Mouse (Mus musculus) MEL (cell line): ENCODE measurements around the gene Rnf144b. TPM values are rescaled to one million over a fixed set of nuclear protein-coding genes. Genes with fewer than 3 reads are reported as not detected.

Experiments
- DNase-seq: peaks from one replicate; pipeline ENCODE4 v3.0.0; 2011; ENCODE audit warnings: low read depth, low spot score
- H3K27ac ChIP-seq: 2 replicates; pipeline ENCODE4 v1.5.1; 2012; ENCODE audit warnings: low read depth, mild to moderate bottlenecking, control low read depth, low read length, moderate library complexity; ENCODE audit not compliant: control insufficient read depth
- H3K27me3 ChIP-seq, 2 experiments: fragments of 150-350 bp in 1 of 2; sonication (generic) in 1 of 2; 2 replicates each; pipeline ENCODE4 v1.6.1; 2012; ENCODE audit warnings: low read length in 2 of 2, mild to moderate bottlenecking in 2 of 2, improper control_type of control experiment in 1 of 2, moderate library complexity in 1 of 2; ENCODE audit not compliant: insufficient read depth in 2 of 2, control insufficient read depth in 1 of 2
- H3K36me3 ChIP-seq, 2 experiments: 2 replicates each; pipeline ENCODE4 v1.6.1; 2012 to 2014; ENCODE audit warnings: low read length in 2 of 2, improper control_type of control experiment in 1 of 2, inconsistent platforms in 1 of 2, mild to moderate bottlenecking in 1 of 2; ENCODE audit not compliant: insufficient read depth in 2 of 2, control insufficient read depth in 1 of 2
- H3K4me1 ChIP-seq, 2 experiments: fragments of 150-350 bp in 1 of 2; sonication (generic) in 1 of 2; 2 replicates each; pipeline ENCODE4 v1.6.1; 2012; ENCODE audit warnings: low read length in 2 of 2, improper control_type of control experiment in 1 of 2, mild to moderate bottlenecking in 1 of 2; ENCODE audit not compliant: insufficient read depth in 2 of 2, control insufficient read depth in 1 of 2
- H3K4me3 ChIP-seq, 2 experiments: fragments of 150-350 bp in 1 of 2; sonication (generic) in 1 of 2; 2 replicates each; pipeline ENCODE4 v1.5.1; 2012; ENCODE audit warnings: low read depth in 2 of 2, low read length in 2 of 2, mild to moderate bottlenecking in 2 of 2, moderate library complexity in 2 of 2, control low read depth in 1 of 2, improper control_type of control experiment in 1 of 2; ENCODE audit not compliant: control insufficient read depth in 1 of 2, insufficient read depth in 1 of 2
- H3K79me2 ChIP-seq: 2 replicates; pipeline ENCODE4 v1.6.1; 2012; ENCODE audit warnings: mild to moderate bottlenecking, low read length, moderate library complexity; ENCODE audit not compliant: control insufficient read depth, poor library complexity, insufficient read depth
- H3K9ac ChIP-seq: 2 replicates; pipeline ENCODE4 v1.6.1; 2012; ENCODE audit warnings: low read depth, mild to moderate bottlenecking, control low read depth, low read length, moderate library complexity; ENCODE audit not compliant: control insufficient read depth, poor library complexity, severe bottlenecking
- H3K9me3 ChIP-seq: fragments of 150-350 bp; sonication (generic); replicated peaks from 2 replicates; pipeline ENCODE4 v1.6.1; 2012; ENCODE audit warnings: mild to moderate bottlenecking, low read length, improper control_type of control experiment, moderate library complexity; ENCODE audit not compliant: insufficient read depth
- BHLHE40 ChIP-seq: IDR thresholded peaks from 2 replicates; pipeline ENCODE4 v1.6.1; 2012; ENCODE audit warnings: low read depth, mild to moderate bottlenecking, inconsistent platforms, low read length, improper control_type of control experiment, borderline replicate concordance
- CHD1 ChIP-seq: IDR thresholded peaks from 2 replicates; pipeline ENCODE4 v1.6.1; 2012; ENCODE audit warnings: low read depth, mild to moderate bottlenecking, inconsistent platforms, low read length, improper control_type of control experiment
- CTCF ChIP-seq, 3 experiments: IDR thresholded peaks in 2 of 3; conservative IDR thresholded peaks in 1 of 3; 2 replicates each; pipeline ENCODE4 v1.5.1; 2011 to 2012; ENCODE audit warnings: low read length in 3 of 3, low read depth in 2 of 3, mild to moderate bottlenecking in 2 of 3, improper control_type of control experiment in 1 of 3, inconsistent platforms in 1 of 3, mixed read lengths in 1 of 3, moderate library complexity in 1 of 3; ENCODE audit not compliant: control insufficient read depth in 1 of 3, insufficient read depth in 1 of 3, poor library complexity in 1 of 3, severe bottlenecking in 1 of 3
- ETS1 ChIP-seq: IDR thresholded peaks from 2 replicates; pipeline ENCODE4 v1.6.1; 2012; ENCODE audit warnings: low read depth, mild to moderate bottlenecking, inconsistent platforms, low read length, improper control_type of control experiment, moderate library complexity
- GABPA ChIP-seq: IDR thresholded peaks from 2 replicates; pipeline ENCODE4 v1.6.1; 2012; ENCODE audit warnings: low read depth, mild to moderate bottlenecking, inconsistent platforms, low read length, improper control_type of control experiment, moderate library complexity
- HCFC1 ChIP-seq: IDR thresholded peaks from 2 replicates; pipeline ENCODE4 v1.6.1; 2012; ENCODE audit warnings: low read depth, mild to moderate bottlenecking, inconsistent platforms, low read length, improper control_type of control experiment, moderate library complexity
- KAT2A ChIP-seq: conservative IDR thresholded peaks from 2 replicates; pipeline ENCODE4 v1.6.1; 2012; ENCODE audit warnings: low read depth, low read length, improper control_type of control experiment, inconsistent platforms
- MAFK ChIP-seq: IDR thresholded peaks from 2 replicates; pipeline ENCODE4 v1.6.1; 2011; ENCODE audit warnings: low read depth, mild to moderate bottlenecking, low read length, improper control_type of control experiment, borderline replicate concordance
- MAZ ChIP-seq: IDR thresholded peaks from 2 replicates; pipeline ENCODE4 v1.6.1; 2012; ENCODE audit warnings: low read depth, mild to moderate bottlenecking, inconsistent platforms, low read length, improper control_type of control experiment
- MYC ChIP-seq: IDR thresholded peaks from 2 replicates; pipeline ENCODE4 v1.6.1; 2011; ENCODE audit warnings: low read depth, mild to moderate bottlenecking, low read length, improper control_type of control experiment, moderate library complexity
- NRF1 ChIP-seq: IDR thresholded peaks from 2 replicates; pipeline ENCODE4 v1.6.1; 2014; ENCODE audit warnings: low read depth, mild to moderate bottlenecking, inconsistent platforms, low read length, improper control_type of control experiment, moderate library complexity; ENCODE audit not compliant: poor library complexity, insufficient read depth, severe bottlenecking
- POLR2AphosphoS5 ChIP-seq: IDR thresholded peaks from 2 replicates; pipeline ENCODE4 v1.6.1; 2012; ENCODE audit warnings: low read depth, borderline replicate concordance, mild to moderate bottlenecking, inconsistent platforms, low read length, moderate library complexity, mixed read lengths
- RAD21 ChIP-seq: IDR thresholded peaks from 2 replicates; pipeline ENCODE4 v1.6.1; 2011; ENCODE audit warnings: mild to moderate bottlenecking, low read depth, low read length, improper control_type of control experiment
- RCOR1 ChIP-seq: IDR thresholded peaks from 2 replicates; pipeline ENCODE4 v1.6.1; 2012; ENCODE audit warnings: low read depth, mild to moderate bottlenecking, inconsistent platforms, low read length, improper control_type of control experiment
- SMC3 ChIP-seq: IDR thresholded peaks from 2 replicates; pipeline ENCODE4 v1.6.1; 2011; ENCODE audit warnings: low read depth, low read length, improper control_type of control experiment
- TAL1 ChIP-seq: IDR thresholded peaks from 2 replicates; pipeline ENCODE4 v1.6.1; 2012; ENCODE audit warnings: mild to moderate bottlenecking, inconsistent platforms, low read length, moderate library complexity, mixed read lengths
- USF1 ChIP-seq: IDR thresholded peaks from 2 replicates; pipeline ENCODE4 v1.6.1; 2014; ENCODE audit warnings: low read depth, mild to moderate bottlenecking, inconsistent platforms, low read length, improper control_type of control experiment, moderate library complexity
- USF2 ChIP-seq, 2 experiments: IDR thresholded peaks; 2 replicates each; pipeline ENCODE4 v1.6.1; 2011 to 2012; ENCODE audit warnings: improper control_type of control experiment in 2 of 2, low read length in 2 of 2, borderline replicate concordance in 1 of 2, inconsistent platforms in 1 of 2, low read depth in 1 of 2, mild to moderate bottlenecking in 1 of 2; ENCODE audit not compliant: insufficient read depth in 1 of 2
- ZKSCAN1 ChIP-seq: IDR thresholded peaks from 2 replicates; pipeline ENCODE4 v1.6.1; 2012; ENCODE audit warnings: low read depth, mild to moderate bottlenecking, inconsistent platforms, low read length, improper control_type of control experiment, moderate library complexity
- polyA plus RNA-seq, 2 experiments: library from polyadenylated mRNA; stranded (reverse) in 1 of 2; unstranded in 1 of 2; fragments of >175 nt in 1 of 2; fragments of >200 nt in 1 of 2; gene quantifications; 2 replicates each; pipeline versions ENCODE4 v1.2.1 to v1.2.4; 2012; ENCODE audit warnings: low replicate concordance in 2 of 2, low read depth in 1 of 2; ENCODE audit not compliant: insufficient read length in 2 of 2, insufficient read depth in 1 of 2, missing spikeins in 1 of 2
- total RNA-seq: library from RNA; depleted of rRNA; stranded (reverse); fragments of 300-350 nt; gene quantifications from 2 replicates; pipeline ENCODE4 v1.2.3, GENCODE M21; 2012

The Rnf144b gene
- total and polyA plus RNA-seq, 3 experiments = not detected

- Histone ChIP-seq H3K4me3 (no peak overlapping the region), H3K79me2 (no peaks in the 10 kb centered on the region), H3K9ac (no peak overlapping the region), H3K36me3 (no peaks in the 10 kb centered on the region), H3K9me3 (no peaks in the 10 kb centered on the region), H3K27ac (no peak overlapping the region), H3K4me1 (no peaks in the 10 kb centered on the region), H3K27me3 (no peaks in the 10 kb centered on the region)
- no peak for TF ChIP-seq CHD1
- no peak for TF ChIP-seq USF2 (IDR thresholded peaks at IDR 0.05; ENCODE audit: borderline replicate concordance in 1 of 2, insufficient read depth in 1 of 2, low read depth in 1 of 2, low read length in 2 of 2)
- TF ChIP-seq USF1 = no peak
- TF ChIP-seq MAFK = no peak
- TF ChIP-seq MAZ = no peak
- TF ChIP-seq GABPA = no peak
- no peak for TF ChIP-seq MYC
- no peak for TF ChIP-seq SMC3
- DNase-seq = no peak
Measured at GRCm38 (mm10) chr13:47243569-47243968, 121.1 kb downstream of the Rnf144b start.

GRCm38 (mm10) chr13:47244771-47245170, 122.3 kb downstream of the Rnf144b start:
- Histone ChIP-seq H3K9me3 (no peaks in the 10 kb centered on the region), H3K4me3 (no peak overlapping the region), H3K27me3 (no peaks in the 10 kb centered on the region), H3K9ac (no peak overlapping the region), H3K79me2 (no peaks in the 10 kb centered on the region), H3K27ac (no peak overlapping the region), H3K36me3 (no peaks in the 10 kb centered on the region), H3K4me1 (no peaks in the 10 kb centered on the region)
- no peak for DNase-seq
- TF ChIP-seq SMC3 (no peak), CTCF (IDR thresholded peaks at IDR 0.05 in 2 of 3, conservative IDR thresholded peaks at IDR 0.05 in 1 of 3; ENCODE audit: control insufficient read depth in 1 of 3, insufficient read depth in 1 of 3, low read depth in 2 of 3, low read length in 3 of 3, poor library complexity in 1 of 3, severe bottlenecking in 1 of 3) (no peak), POLR2AphosphoS5 (no peak), RAD21 (no peak), RCOR1 (no peak), TAL1 (no peak), ETS1 (no peak), BHLHE40 (no peak), KAT2A (no peak), ZKSCAN1 (no peak), HCFC1 (no peak), MAZ (no peak), NRF1 (no peak), MYC (no peak), CHD1 (no peak), USF1 (no peak)
